Mouse (Mus musculus): ENCODE data around the gene Gm8922.
"Not testable (repeated sequence)": the region's sequence is repeated elsewhere in the genome, so short reads cannot be mapped to it uniquely, and the experiment has no call there.

Gm8922 gene

GRCm38 (mm10) chr5:11681659-11682058 is at the start of gene Gm8922:
TSS of gene Gm8922 (plus strand) at chr5:11681959.
- DNase-seq (ENCODE audit: low read depth, low spot score); H3K36me3 ChIP-seq (ENCODE audit: control insufficient read depth, insufficient read depth, low read length, poor library complexity, severe bottlenecking); H3K27me3 ChIP-seq (ENCODE audit: control insufficient read depth, insufficient read depth, low read length, poor library complexity, severe bottlenecking): not testable (repeated sequence)

Data from splenic B cell, adult 2 months (primary cell).